Mouse (Mus musculus) embryo, embryonic 10.5 days (tissue): ENCODE measurements at regions not wholly inside any gene's neighbourhood (a gene's known extent, or its start where the extent isn't known, plus 50 kb on each side); places are given as distances from the start of the nearest gene placed in this dataset.

ENCODE experiments used
- DNase-seq: peaks from one replicate; pipeline ENCODE4 v3.0.0-alpha.2; 2015; ENCODE audit warnings: low spot score

DNA sequence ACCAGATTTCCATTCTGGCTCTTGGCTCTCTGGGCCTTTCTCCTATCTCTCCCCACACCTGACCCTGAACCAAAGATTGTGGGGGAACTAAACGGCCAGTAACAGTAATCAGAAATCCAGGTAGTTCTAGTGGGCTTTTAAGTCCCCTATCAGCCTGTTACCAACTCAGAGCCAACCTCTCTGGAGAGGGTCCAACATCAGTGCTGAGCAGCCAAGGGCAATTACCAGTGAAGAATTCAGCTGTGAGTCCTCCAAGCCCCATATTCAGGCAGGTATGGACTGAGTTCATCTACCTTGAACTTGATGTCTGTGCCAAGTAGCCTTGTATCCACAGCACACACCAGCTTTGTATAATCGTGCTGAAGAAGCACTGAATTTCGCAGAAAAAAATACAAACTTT is 1636.7 kb downstream of the Efnb2 start:
- DNase-seq: no peak

DNA sequence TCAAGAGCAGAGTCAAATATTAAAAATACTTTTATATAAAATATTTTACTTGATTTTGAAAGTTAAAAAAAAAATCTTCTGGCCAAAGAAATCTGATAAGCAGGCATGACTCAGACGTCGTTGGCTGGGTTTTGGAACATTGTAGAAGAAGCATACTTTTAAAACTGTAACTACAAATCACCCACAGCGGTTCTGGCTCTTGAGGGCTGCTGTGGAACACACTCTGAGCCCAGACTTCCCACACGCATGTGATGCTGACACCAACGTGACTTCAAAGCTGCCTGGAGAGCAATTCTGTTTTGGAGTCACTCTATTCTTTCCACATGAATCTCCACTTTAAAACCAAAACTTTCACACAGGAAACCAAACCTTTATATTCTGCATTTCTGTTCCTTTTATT is 1649.2 kb downstream of the Efnb2 start:
- DNase-seq: no peak

DNA sequence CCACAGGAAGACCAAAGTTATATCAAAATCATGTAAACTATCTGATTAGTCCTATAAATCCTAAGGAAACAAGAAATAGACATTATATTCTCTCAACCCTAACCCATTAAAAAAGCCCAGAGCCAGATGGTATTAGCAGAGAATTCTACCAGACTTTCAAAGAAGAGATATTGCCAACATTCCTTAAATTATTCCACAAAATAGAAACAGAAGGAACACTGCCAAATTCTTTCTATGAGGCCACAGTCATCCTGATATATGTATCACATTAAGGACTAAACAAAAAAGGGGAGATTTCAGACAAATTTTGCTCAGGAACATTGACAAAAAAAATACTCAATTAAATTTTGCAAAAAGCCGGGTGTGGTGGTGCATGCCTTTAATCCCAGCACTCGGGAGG is 1669.5 kb downstream of the Efnb2 start:
- DNase-seq: no peak

DNA sequence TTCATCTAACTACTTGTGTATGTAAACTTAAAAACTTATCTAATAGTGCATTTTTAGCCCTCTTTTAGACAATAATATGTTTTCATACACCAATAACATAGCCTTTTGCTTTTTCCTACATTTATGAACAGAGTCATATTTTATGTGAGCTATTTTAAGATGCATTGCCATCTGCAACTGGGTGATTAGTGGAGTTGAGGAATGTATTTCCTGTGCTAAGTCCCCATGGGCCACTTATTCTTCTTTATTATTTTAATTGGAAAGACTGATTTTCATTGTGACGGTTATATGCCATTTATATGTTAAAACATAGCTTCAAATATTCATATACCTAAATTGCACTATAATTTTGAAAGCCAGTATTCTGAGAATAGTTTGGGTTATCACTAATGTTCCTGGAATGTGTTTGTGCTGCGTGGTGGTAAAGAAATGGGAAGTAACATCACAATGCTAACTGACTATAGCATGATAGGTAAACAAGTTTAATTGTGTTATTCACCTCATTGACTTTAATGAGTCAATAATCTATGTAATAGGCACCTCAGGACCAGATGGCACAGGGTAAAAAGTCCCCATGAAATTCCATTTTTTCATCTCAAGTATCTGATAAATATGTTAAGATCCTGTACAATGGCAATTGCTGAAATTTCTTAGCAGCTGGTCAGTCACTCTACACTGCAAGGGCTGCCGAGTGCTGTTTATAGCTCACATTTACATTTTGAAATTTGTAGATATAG is 1671.5 kb downstream of the Efnb2 start:
- DNase-seq: no peak

DNA sequence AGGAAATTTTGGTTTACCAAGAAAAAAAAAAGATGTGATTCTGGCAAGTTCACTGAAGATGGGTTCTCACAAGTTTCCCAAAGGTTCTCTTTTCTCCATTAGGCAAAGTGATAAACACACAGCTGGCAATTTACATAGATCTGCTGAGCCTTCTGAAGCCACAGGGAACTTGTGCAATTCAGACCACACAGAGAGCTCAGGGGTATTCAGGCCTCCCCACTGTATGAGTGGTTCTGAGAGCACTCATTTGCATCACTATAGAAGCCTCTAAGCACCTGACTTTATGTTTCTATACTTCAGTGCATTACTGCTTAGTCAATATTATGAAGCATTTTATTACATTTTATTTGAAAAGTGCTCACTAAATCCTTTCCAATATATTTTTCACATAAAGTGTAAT is 1687.1 kb downstream of the Efnb2 start:
- DNase-seq: no peak

DNA sequence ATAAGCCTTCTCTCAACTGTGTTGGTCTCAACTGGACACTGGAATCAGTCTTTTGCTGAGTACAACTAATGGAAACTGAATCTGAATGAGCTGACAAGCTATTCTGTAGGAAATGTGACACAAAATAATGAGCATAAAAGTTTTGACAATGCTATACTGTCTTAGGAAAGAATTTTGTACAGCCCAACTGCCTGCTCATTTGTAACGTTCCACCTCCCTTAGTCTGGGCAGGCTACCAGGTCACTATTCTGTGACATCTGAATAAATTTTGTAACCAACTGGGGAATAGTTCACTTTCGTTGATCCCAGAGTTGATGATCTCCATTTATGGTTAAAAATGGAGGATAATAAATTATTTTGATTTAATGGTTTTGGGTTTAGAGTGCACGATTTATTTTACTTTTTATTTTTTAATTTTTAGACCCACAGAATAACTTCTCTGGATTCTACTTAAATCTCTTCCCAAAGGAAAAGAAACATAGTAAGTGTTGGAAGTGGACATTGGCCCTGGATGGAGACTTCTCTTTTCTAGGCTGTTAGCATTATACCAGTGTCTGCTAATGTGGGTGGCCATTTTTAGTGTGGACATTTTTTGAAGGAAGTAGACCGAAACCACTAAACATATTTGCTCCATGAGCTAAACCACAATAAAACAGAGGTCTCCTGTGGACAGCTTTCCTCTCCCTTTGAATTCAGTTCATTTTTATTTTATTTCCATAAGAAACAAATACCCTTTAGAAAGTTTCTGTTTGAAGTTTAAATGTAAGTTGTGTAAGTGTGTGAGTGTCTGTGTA is 1697.8 kb downstream of the Efnb2 start:
- DNase-seq: no peak

DNA sequence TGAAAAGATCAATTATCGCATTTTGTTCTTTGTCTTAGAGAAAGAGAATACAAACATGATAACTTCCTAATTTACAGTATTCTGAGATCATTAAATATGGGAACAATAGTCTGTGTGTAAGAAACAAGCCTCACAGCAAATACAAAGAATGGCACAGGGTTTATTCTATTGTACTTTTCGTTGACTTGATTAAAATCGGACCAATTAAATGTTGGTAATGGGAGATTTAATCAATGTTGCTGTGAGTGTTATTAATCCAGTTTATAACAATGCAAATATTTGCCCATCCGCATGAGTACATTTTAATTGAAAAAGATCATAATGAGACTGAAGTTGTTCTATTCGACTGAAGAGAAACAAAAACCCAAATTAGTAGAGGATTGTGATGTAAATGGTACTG is 1703.0 kb downstream of the Efnb2 start:
- no peak for DNase-seq

DNA sequence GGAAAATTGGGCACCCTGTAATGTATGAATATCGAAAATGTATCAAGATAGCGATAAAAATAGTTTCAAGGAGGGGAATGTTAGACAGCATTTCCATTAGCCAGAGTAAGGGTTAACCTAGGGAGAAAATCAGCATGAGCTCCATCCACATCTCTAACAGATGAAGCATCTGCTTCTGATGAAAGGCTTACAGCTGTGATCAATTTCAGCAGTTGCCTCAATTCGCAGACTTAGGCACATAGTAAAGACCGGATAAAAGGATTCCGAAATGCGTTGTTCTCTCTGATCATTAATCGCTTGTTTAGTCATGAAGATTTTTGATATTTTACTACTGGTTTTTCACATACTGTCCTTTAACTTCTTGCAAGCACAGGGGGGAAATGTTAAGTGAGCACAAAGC is 1706.8 kb downstream of the Efnb2 start:
- peak; percentile 61 for DNase-seq

DNA sequence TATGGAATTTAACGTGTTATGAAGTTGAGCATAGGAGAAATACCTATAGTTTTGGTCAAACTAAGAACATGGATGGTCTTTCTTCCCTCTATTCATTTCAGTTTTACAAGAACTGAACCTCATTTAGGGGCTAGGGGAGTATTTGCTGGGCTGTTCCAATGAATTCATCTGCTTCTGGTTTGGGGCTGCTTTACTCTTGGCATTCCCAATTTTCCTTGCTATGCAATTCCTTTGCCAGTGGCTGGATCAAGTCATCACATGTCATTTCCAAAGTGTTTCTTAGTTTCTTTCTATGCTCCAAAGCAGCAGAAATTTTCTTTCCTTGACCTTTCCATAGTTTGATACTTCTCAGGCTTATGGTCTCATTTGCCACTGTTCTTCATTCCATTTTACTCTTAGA is 1738.6 kb downstream of the Efnb2 start:
- DNase-seq: no peak

DNA sequence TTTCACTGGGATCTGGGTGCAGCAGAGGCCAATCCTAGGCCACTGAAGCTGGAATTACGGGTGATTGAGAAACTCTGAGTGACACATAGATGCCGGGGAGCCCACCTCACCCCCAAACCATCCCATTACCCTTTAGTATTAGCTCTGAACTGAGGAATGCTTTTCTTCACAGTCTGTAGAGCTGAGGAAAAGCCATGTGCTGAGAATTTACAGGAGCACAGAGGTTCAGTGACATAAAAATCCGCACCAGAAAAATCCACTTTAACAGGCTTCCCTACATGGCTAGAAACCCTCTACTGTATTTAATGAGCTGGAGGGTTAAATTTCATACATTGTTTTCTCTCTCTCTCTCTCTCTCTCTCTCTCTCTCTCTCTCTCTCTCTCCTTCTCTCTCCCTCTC is 1753.4 kb downstream of the Efnb2 start:
- DNase-seq: no peak

DNA sequence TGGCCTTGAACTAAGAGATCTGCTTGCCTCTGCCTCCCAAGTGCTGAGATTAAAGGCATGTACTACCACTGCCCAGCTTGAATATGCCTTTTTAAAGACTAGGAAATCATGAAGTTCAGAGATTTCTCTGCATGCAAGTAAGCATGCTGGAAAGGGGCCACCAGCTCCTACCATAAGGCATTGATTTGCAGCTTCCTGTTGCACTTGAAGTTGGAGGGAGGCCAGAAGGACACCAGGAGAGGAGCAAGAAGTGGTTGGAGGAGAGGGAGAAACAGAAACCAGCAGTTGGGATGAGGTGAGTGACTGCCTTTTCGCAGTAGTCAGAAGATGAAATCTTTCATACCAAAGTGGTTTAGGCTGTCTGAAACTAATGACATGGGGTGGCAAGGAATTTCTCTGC is 1769.6 kb downstream of the Efnb2 start:
- no peak for DNase-seq

DNA sequence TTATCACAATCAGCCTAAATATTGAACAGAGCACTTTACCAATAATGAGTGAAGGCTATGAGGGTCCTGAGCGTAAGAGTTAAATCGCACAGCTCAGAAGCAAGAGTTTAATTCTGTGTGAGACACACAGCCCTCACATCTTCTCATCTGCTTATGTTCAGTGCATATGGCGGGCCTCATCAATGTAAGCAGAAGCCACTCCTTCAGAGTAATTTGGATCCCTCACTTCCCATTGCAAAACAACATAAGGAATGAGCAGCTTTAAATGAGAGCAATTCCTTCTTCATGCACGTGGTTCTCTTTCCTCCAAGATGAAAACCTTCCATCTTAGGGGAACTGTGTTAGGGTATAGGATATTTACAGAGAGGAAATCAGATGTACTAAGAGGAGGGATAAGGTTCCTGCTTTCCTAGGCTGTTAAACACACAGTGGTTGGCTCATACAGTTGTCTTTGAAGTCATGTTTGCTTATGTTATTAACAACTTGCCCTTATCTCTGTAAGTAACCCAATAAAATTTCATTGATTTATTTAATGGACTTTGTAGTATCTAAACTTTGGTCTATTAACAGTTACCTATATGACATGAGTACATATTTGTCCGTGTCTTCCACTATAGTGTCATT is 1774.2 kb downstream of the Efnb2 start:
- no peak for DNase-seq

DNA sequence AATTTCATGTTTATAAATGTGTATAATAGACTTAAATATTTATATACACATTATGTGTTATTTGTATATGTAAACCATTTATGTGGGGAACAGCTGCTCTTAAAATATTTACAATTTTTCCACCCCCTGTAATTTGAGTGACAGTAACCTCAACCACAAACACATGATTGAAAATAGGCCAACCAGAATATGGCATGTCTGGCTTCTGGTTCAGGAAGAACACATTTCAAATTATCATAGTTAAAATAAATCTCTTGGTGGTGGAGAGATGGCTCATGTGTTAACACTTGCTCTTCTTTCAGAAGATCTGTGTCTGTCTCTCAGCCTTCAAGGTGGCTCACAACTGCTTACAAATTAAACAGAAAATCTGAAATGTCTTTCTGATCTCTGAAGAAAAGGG is 1776.2 kb downstream of the Efnb2 start:
- DNase-seq: no peak

DNA sequence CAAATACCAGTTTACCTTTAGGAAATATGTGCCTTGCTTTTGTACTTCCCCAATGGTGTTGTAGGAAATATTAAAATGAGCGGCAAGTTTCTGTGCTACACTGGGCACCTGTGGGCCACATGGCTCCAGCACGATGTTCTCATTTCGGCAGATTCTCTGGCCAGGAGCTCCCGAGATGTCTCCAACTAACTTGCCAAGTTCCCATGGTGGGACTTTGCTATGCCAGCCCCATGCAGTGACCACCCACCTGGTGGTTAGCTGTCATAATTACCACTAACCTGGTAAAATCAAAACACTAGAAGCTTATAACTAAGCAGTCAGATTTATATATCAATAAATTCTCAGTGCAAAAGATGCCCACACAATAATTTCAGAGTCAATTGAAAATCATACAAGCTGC is 1777.5 kb upstream of the Slc10a2 start:
- no peak for DNase-seq
